Mouse (Mus musculus): Measurements from ENCODE around the gene Srsf1. TPM values are rescaled to one million over a fixed set of nuclear protein-coding genes. Genes with fewer than 3 reads are reported as not detected.

The Srsf1 gene
- polyA plus RNA-seq, 1 experiment from 2014 or later: 345 TPM

- H3K4me3 ChIP-seq (ENCODE audit: low read depth, low read length): no peak overlapping the region
- no peaks in the 10 kb centered on the region for H3K36me3 ChIP-seq (ENCODE audit: control insufficient read depth, insufficient read depth, low read length)
- WGBS: 86% methylated on average over 11 of the region's 11 CpGs
- H3K4me1 ChIP-seq (ENCODE audit: control insufficient read depth, insufficient read depth, low read length): peaks cover 7% of the 10 kb centered on the region
- no peak for ATAC-seq (ENCODE audit: insufficient number of reproducible peaks, insufficient read depth, low FRiP score, low read depth)
- H3K4me2 ChIP-seq (replicated peaks; ENCODE audit: low read depth, low read length): no peak overlapping the region
- H3K27ac ChIP-seq (ENCODE audit: low read length): no peak overlapping the region
- H3K27me3 ChIP-seq (ENCODE audit: control insufficient read depth, insufficient read depth, low read length): no peaks in the 10 kb centered on the region
- H3K9ac ChIP-seq (replicated peaks; ENCODE audit: low read depth, low read length): no peak overlapping the region
- no peaks in the 10 kb centered on the region for H3K9me3 ChIP-seq (ENCODE audit: control insufficient read depth, low read depth, low read length)
These were observed 34.4 kb upstream of the Srsf1 start for GRCm38 (mm10) chr11:88012621-88013244.

GRCm38 (mm10) chr11:88013632-88014031 lies 33.5 kb upstream of the Srsf1 start:
- H3K27me3 ChIP-seq (ENCODE audit: control insufficient read depth, insufficient read depth, low read length): no peaks in the 10 kb centered on the region
- H3K4me1 ChIP-seq (ENCODE audit: control insufficient read depth, insufficient read depth, low read length): peaks cover 7% of the 10 kb centered on the region
- H3K4me3 ChIP-seq (ENCODE audit: low read depth, low read length): no peak overlapping the region
- H3K4me2 ChIP-seq (replicated peaks; ENCODE audit: low read depth, low read length): no peak overlapping the region
- ATAC-seq (ENCODE audit: insufficient number of reproducible peaks, insufficient read depth, low FRiP score, low read depth): no peak
- no peak overlapping the region for H3K9ac ChIP-seq (replicated peaks; ENCODE audit: low read depth, low read length)
- no peaks in the 10 kb centered on the region for H3K9me3 ChIP-seq (ENCODE audit: control insufficient read depth, low read depth, low read length)
- WGBS: 90% methylated on average over 10 of the region's 10 CpGs
- H3K36me3 ChIP-seq (ENCODE audit: control insufficient read depth, insufficient read depth, low read length): no peaks in the 10 kb centered on the region
- no peak overlapping the region for H3K27ac ChIP-seq (ENCODE audit: low read length)

- Histone ChIP-seq H3K9me3 (ENCODE audit: control insufficient read depth, low read depth, low read length) (no peaks in the 10 kb centered on the region), H3K4me2 (replicated peaks; ENCODE audit: low read depth, low read length) (no peak overlapping the region), H3K36me3 (ENCODE audit: control insufficient read depth, insufficient read depth, low read length) (no peaks in the 10 kb centered on the region), H3K4me3 (ENCODE audit: low read depth, low read length) (no peak overlapping the region), H3K27me3 (ENCODE audit: control insufficient read depth, insufficient read depth, low read length) (no peaks in the 10 kb centered on the region), H3K27ac (ENCODE audit: low read length) (no peak overlapping the region), H3K4me1 (ENCODE audit: control insufficient read depth, insufficient read depth, low read length) (no peaks in the 10 kb centered on the region), H3K9ac (replicated peaks; ENCODE audit: low read depth, low read length) (no peak overlapping the region)
- no peak for ATAC-seq (ENCODE audit: insufficient number of reproducible peaks, insufficient read depth, low FRiP score, low read depth)
- WGBS: 92% methylated on average over 11 of the region's 11 CpGs
These were observed 32.0 kb upstream of the Srsf1 start for GRCm38 (mm10) chr11:88015161-88015560.

GRCm38 (mm10) chr11:88015795-88016194 lies 31.4 kb upstream of the Srsf1 start:
- no peaks in the 10 kb centered on the region for H3K36me3 ChIP-seq (ENCODE audit: control insufficient read depth, insufficient read depth, low read length)
- ATAC-seq (ENCODE audit: insufficient number of reproducible peaks, insufficient read depth, low FRiP score, low read depth): no peak
- 81% methylated on average over 6 of the region's 6 CpGs for WGBS
- H3K27me3 ChIP-seq (ENCODE audit: control insufficient read depth, insufficient read depth, low read length): no peaks in the 10 kb centered on the region
- no peak overlapping the region for H3K4me2 ChIP-seq (replicated peaks; ENCODE audit: low read depth, low read length)
- no peak overlapping the region for H3K9ac ChIP-seq (replicated peaks; ENCODE audit: low read depth, low read length)
- H3K9me3 ChIP-seq (ENCODE audit: control insufficient read depth, low read depth, low read length): no peaks in the 10 kb centered on the region
- H3K4me3 ChIP-seq (ENCODE audit: low read depth, low read length): no peak overlapping the region
- H3K27ac ChIP-seq (ENCODE audit: low read length): no peak overlapping the region
- no peaks in the 10 kb centered on the region for H3K4me1 ChIP-seq (ENCODE audit: control insufficient read depth, insufficient read depth, low read length)

- Histone ChIP-seq H3K9me3 (ENCODE audit: control insufficient read depth, low read depth, low read length) (no peaks in the 10 kb centered on the region), H3K4me1 (ENCODE audit: control insufficient read depth, insufficient read depth, low read length) (no peaks in the 10 kb centered on the region), H3K27me3 (ENCODE audit: control insufficient read depth, insufficient read depth, low read length) (no peaks in the 10 kb centered on the region), H3K36me3 (ENCODE audit: control insufficient read depth, insufficient read depth, low read length) (no peaks in the 10 kb centered on the region), H3K4me3 (ENCODE audit: low read depth, low read length) (no peak overlapping the region), H3K9ac (replicated peaks; ENCODE audit: low read depth, low read length) (no peak overlapping the region), H3K4me2 (replicated peaks; ENCODE audit: low read depth, low read length) (no peak overlapping the region), H3K27ac (ENCODE audit: low read length) (no peak overlapping the region)
- 72% methylated on average over 2 of the region's 2 CpGs for WGBS
- no peak for ATAC-seq (ENCODE audit: insufficient number of reproducible peaks, insufficient read depth, low FRiP score, low read depth)
These were observed 23.2 kb upstream of the Srsf1 start for GRCm38 (mm10) chr11:88023933-88024332.

- H3K9ac ChIP-seq (replicated peaks; ENCODE audit: low read depth, low read length): no peak overlapping the region
- H3K4me1 ChIP-seq (ENCODE audit: control insufficient read depth, insufficient read depth, low read length): no peaks in the 10 kb centered on the region
- no peaks in the 10 kb centered on the region for H3K9me3 ChIP-seq (ENCODE audit: control insufficient read depth, low read depth, low read length)
- no peak overlapping the region for H3K27ac ChIP-seq (ENCODE audit: low read length)
- no peaks in the 10 kb centered on the region for H3K36me3 ChIP-seq (ENCODE audit: control insufficient read depth, insufficient read depth, low read length)
- WGBS: 77% methylated on average over 9 of the region's 9 CpGs
- H3K27me3 ChIP-seq (ENCODE audit: control insufficient read depth, insufficient read depth, low read length): no peaks in the 10 kb centered on the region
- no peak overlapping the region for H3K4me2 ChIP-seq (replicated peaks; ENCODE audit: low read depth, low read length)
- no peak for ATAC-seq (ENCODE audit: insufficient number of reproducible peaks, insufficient read depth, low FRiP score, low read depth)
- no peak overlapping the region for H3K4me3 ChIP-seq (ENCODE audit: low read depth, low read length)
These were observed 19.7 kb upstream of the Srsf1 start for GRCm38 (mm10) chr11:88027391-88028035.

- Histone ChIP-seq H3K4me2 (replicated peaks; ENCODE audit: low read depth, low read length) (no peak overlapping the region), H3K9ac (replicated peaks; ENCODE audit: low read depth, low read length) (no peak overlapping the region), H3K27ac (ENCODE audit: low read length) (no peak overlapping the region), H3K36me3 (ENCODE audit: control insufficient read depth, insufficient read depth, low read length) (no peaks in the 10 kb centered on the region), H3K4me3 (ENCODE audit: low read depth, low read length) (no peak overlapping the region), H3K27me3 (ENCODE audit: control insufficient read depth, insufficient read depth, low read length) (no peaks in the 10 kb centered on the region), H3K9me3 (ENCODE audit: control insufficient read depth, low read depth, low read length) (no peaks in the 10 kb centered on the region), H3K4me1 (ENCODE audit: control insufficient read depth, insufficient read depth, low read length) (no peaks in the 10 kb centered on the region)
- 28% methylated on average over 16 of the region's 16 CpGs for WGBS
- no peak for ATAC-seq (ENCODE audit: insufficient number of reproducible peaks, insufficient read depth, low FRiP score, low read depth)
These were observed 18.9 kb upstream of the Srsf1 start for GRCm38 (mm10) chr11:88028193-88028684.

GRCm38 (mm10) chr11:88030219-88030618 lies 17.0 kb upstream of the Srsf1 start:
- H3K27me3 ChIP-seq (ENCODE audit: control insufficient read depth, insufficient read depth, low read length): no peaks in the 10 kb centered on the region
- ATAC-seq (ENCODE audit: insufficient number of reproducible peaks, insufficient read depth, low FRiP score, low read depth): no peak
- H3K9ac ChIP-seq (replicated peaks; ENCODE audit: low read depth, low read length): no peak overlapping the region
- H3K9me3 ChIP-seq (ENCODE audit: control insufficient read depth, low read depth, low read length): no peaks in the 10 kb centered on the region
- no peak overlapping the region for H3K4me3 ChIP-seq (ENCODE audit: low read depth, low read length)
- 82% methylated on average over 7 of the region's 7 CpGs for WGBS
- no peaks in the 10 kb centered on the region; the same call in 1 of the 2 replicates for H3K36me3 ChIP-seq (ENCODE audit: control insufficient read depth, insufficient read depth, low read length)
- H3K4me1 ChIP-seq (ENCODE audit: control insufficient read depth, insufficient read depth, low read length): no peaks in the 10 kb centered on the region
- H3K4me2 ChIP-seq (replicated peaks; ENCODE audit: low read depth, low read length): no peak overlapping the region
- H3K27ac ChIP-seq (ENCODE audit: low read length): no peak overlapping the region
